Mouse (Mus musculus) G1E (cell line): ENCODE data around the gene Vav1.

ENCODE experiments used
- CTCF ChIP-seq: IDR thresholded peaks from 2 replicates; pipeline ENCODE4 v1.5.1; 2012; ENCODE audit warnings: low read depth, low read length, inconsistent platforms, mixed read lengths
- GATA1 ChIP-seq: IDR thresholded peaks from 2 replicates; pipeline ENCODE4 v1.6.1; 2012; ENCODE audit warnings: borderline replicate concordance, low read length, inconsistent platforms, mixed read lengths
- TAL1 ChIP-seq: conservative IDR thresholded peaks from 2 replicates; pipeline ENCODE4 v1.6.1; 2012; ENCODE audit warnings: low read depth, low read length, inconsistent platforms, mixed read lengths

GRCm38 (mm10) chr17:57232200-57232599, 46.7 kb upstream of the Vav1 start:
- TF ChIP-seq CTCF (no peak), TAL1 (no peak), GATA1 (no peak)
